Mouse (Mus musculus) forebrain, embryonic 13.5 days (tissue): ENCODE results near the gene Sept4. TPM values are rescaled to one million over a fixed set of nuclear protein-coding genes. Genes with fewer than 3 reads are reported as not detected.

Experiments
- ATAC-seq: fragments of 200-750 bp; cut with Nextera tagmentation; 2 replicates; pipeline ENCODE4 v1.8.0; 2017
- H3K27ac ChIP-seq: fragments of 300-500 bp; sonication (generic); 2 replicates; pipeline ENCODE4 v1.5.1; 2015; ENCODE audit warnings: inconsistent platforms, mild to moderate bottlenecking, moderate library complexity
- H3K27me3 ChIP-seq: fragments of 300-500 bp; sonication (generic); 2 replicates; pipeline ENCODE4 v1.6.1; 2015; ENCODE audit warnings: mild to moderate bottlenecking, inconsistent platforms
- H3K36me3 ChIP-seq: fragments of 300-500 bp; sonication (generic); 2 replicates; pipeline ENCODE4 v1.6.1; 2015; ENCODE audit warnings: mild to moderate bottlenecking, inconsistent platforms; ENCODE audit not compliant: poor library complexity, severe bottlenecking
- H3K4me1 ChIP-seq: fragments of 300-500 bp; sonication (generic); 2 replicates; pipeline ENCODE4 v1.6.1; 2015; ENCODE audit warnings: inconsistent platforms
- H3K4me2 ChIP-seq: fragments of 300-500 bp; sonication (generic); 2 replicates; pipeline ENCODE4 v1.6.1; 2015; ENCODE audit warnings: inconsistent platforms, mild to moderate bottlenecking, moderate library complexity
- H3K4me3 ChIP-seq: fragments of 300-500 bp; sonication (generic); 2 replicates; pipeline ENCODE4 v1.5.1; 2015; ENCODE audit warnings: mild to moderate bottlenecking, inconsistent platforms
- H3K9ac ChIP-seq: fragments of 300-500 bp; sonication (generic); 2 replicates; pipeline ENCODE4 v1.6.1; 2015; ENCODE audit warnings: mild to moderate bottlenecking, inconsistent platforms
- H3K9me3 ChIP-seq: fragments of 300-500 bp; sonication (generic); replicated peaks from 2 replicates; pipeline ENCODE4 v1.6.1; 2016; ENCODE audit warnings: inconsistent platforms
- WGBS: fragments of 180-500 bp; shearing (Covaris S2); methylation state at CpG from one replicate; pipeline ENCODE4 v1.1.7; 2015; 5-methylcytosine and 5-hydroxymethylcytosine counted together
- polyA plus RNA-seq: library from polyadenylated mRNA; unstranded; fragments of >200 nt; fragmentation: Nextera tagmentation; extraction: Ambion mirVana; gene quantifications from 2 replicates; pipeline ENCODE4 v1.2.1, GENCODE M21; 2015

Gene Sept4
- polyA plus RNA-seq, 1 experiment from 2014 or later = 13.4 TPM

- H3K4me2 ChIP-seq = no peak overlapping the region
- peaks cover 11% of the 10 kb centered on the region; the same call in 1 of the 2 replicates for H3K4me1 ChIP-seq
- 31% methylated on average over 2 of the region's 2 CpGs for WGBS
- H3K27me3 ChIP-seq = no peaks in the 10 kb centered on the region
- no peak overlapping the region for H3K27ac ChIP-seq
- ATAC-seq = no peak
- H3K9ac ChIP-seq = no peak overlapping the region
- H3K9me3 ChIP-seq = no peaks in the 10 kb centered on the region
- H3K36me3 ChIP-seq = no peaks in the 10 kb centered on the region
- no peak overlapping the region for H3K4me3 ChIP-seq
These were observed 13.5 kb upstream of the Sept4 start for GRCm38 (mm10) chr11:87555106-87555703.

GRCm38 (mm10) chr11:87561208-87561607 lies 7.5 kb upstream of the Sept4 start:
- Histone ChIP-seq H3K27ac (no peak overlapping the region), H3K4me1 (no peaks in the 10 kb centered on the region), H3K4me3 (no peak overlapping the region), H3K9me3 (no peaks in the 10 kb centered on the region), H3K36me3 (no peaks in the 10 kb centered on the region), H3K9ac (no peak overlapping the region), H3K4me2 (no peak overlapping the region), H3K27me3 (no peaks in the 10 kb centered on the region)
- WGBS = 83% methylated on average over 6 of the region's 6 CpGs
- ATAC-seq = no peak

GRCm38 (mm10) chr11:87566501-87566900 lies 2.2 kb upstream of the Sept4 start, which contains the start of gene Gm11492:
TSS of gene Gm11492 (plus strand) at chr11:87566653.
- Histone ChIP-seq H3K4me1 (no peaks in the 10 kb centered on the region), H3K4me2 (no peak within 1 kb of the TSS), H3K36me3 (no peaks in the 10 kb centered on the region), H3K4me3 (no peak within 1 kb of the TSS), H3K9ac (no peak within 1 kb of the TSS), H3K27me3 (no peaks in the 10 kb centered on the region), H3K9me3 (no peaks in the 10 kb centered on the region), H3K27ac (no peak within 1 kb of the TSS)
- ATAC-seq = no peak
- WGBS = 82% methylated on average over 3 of the region's 3 CpGs

GRCm38 (mm10) chr11:87570743-87571142 lies 2.0 kb downstream of the Sept4 start:
- H3K27me3 ChIP-seq = no peaks in the 10 kb centered on the region
- no peak overlapping the region for H3K4me2 ChIP-seq
- no peak overlapping the region for H3K9ac ChIP-seq
- 77% methylated on average over 5 of the region's 5 CpGs for WGBS
- H3K27ac ChIP-seq = no peak overlapping the region
- no peaks in the 10 kb centered on the region for H3K9me3 ChIP-seq
- H3K4me1 ChIP-seq = no peaks in the 10 kb centered on the region
- H3K4me3 ChIP-seq = no peak overlapping the region
- no peak for ATAC-seq
- no peaks in the 10 kb centered on the region for H3K36me3 ChIP-seq

GRCm38 (mm10) chr11:87571361-87571950 lies 2.8 kb downstream of the Sept4 start:
- ATAC-seq = no peak
- H3K9ac ChIP-seq = no peak overlapping the region
- H3K36me3 ChIP-seq = no peaks in the 10 kb centered on the region
- no peak overlapping the region for H3K4me3 ChIP-seq
- no peak overlapping the region for H3K4me2 ChIP-seq
- H3K27ac ChIP-seq = no peak overlapping the region
- no peaks in the 10 kb centered on the region for H3K9me3 ChIP-seq
- 86% methylated on average over 1 of the region's 1 CpGs for WGBS
- H3K4me1 ChIP-seq = no peaks in the 10 kb centered on the region
- H3K27me3 ChIP-seq = 0 out of 2 replicates have a peak, but pooled peaks cover under 1% of the 10 kb centered on the region

GRCm38 (mm10) chr11:87573751-87574150 lies 5.0 kb downstream of the Sept4 start:
- Histone ChIP-seq H3K27ac (no peak overlapping the region), H3K4me3 (no peak overlapping the region), H3K9ac (no peak overlapping the region), H3K36me3 (no peaks in the 10 kb centered on the region), H3K27me3 (peaks cover 11% of the 10 kb centered on the region; the same call in 1 of the 2 replicates), H3K4me2 (no peak overlapping the region), H3K4me1 (peaks cover 13% of the 10 kb centered on the region), H3K9me3 (no peaks in the 10 kb centered on the region)
- 84% methylated on average over 7 of the region's 7 CpGs for WGBS
- no peak for ATAC-seq

GRCm38 (mm10) chr11:87574520-87575180 lies 5.9 kb downstream of the Sept4 start:
- Histone ChIP-seq H3K27me3 (peaks cover 11% of the 10 kb centered on the region; the same call in 1 of the 2 replicates), H3K4me3 (no peak overlapping the region), H3K9me3 (no peaks in the 10 kb centered on the region), H3K9ac (no peak overlapping the region), H3K4me2 (no peak overlapping the region), H3K4me1 (peaks cover 15% of the 10 kb centered on the region), H3K36me3 (no peaks in the 10 kb centered on the region), H3K27ac (no peak overlapping the region)
- no peak for ATAC-seq
- 81% methylated on average over 21 of the region's 21 CpGs for WGBS

GRCm38 (mm10) chr11:87577601-87578248 lies 9.0 kb downstream of the Sept4 start:
- no peak for ATAC-seq
- H3K27ac ChIP-seq = no peak overlapping the region
- peaks cover 11% of the 10 kb centered on the region; the same call in 1 of the 2 replicates for H3K27me3 ChIP-seq
- H3K4me2 ChIP-seq = peak overlapping the region; percentile 83
- peaks cover 15% of the 10 kb centered on the region for H3K4me1 ChIP-seq
- peak overlapping the region; percentile 70 for H3K9ac ChIP-seq
- no peaks in the 10 kb centered on the region for H3K9me3 ChIP-seq
- peak overlapping the region; percentile 51 for H3K4me3 ChIP-seq
- no peaks in the 10 kb centered on the region for H3K36me3 ChIP-seq
- 7% methylated on average over 6 of the region's 6 CpGs for WGBS

- no peak overlapping the region; the same call in 1 of the 2 replicates for H3K27ac ChIP-seq
- ATAC-seq = peak; percentile 66
These were observed 9.7 kb downstream of the Sept4 start for GRCm38 (mm10) chr11:87578249-87578962.

GRCm38 (mm10) chr11:87578963-87579601 lies 10.4 kb downstream of the Sept4 start:
- 12% methylated on average over 9 of the region's 10 CpGs for WGBS
- Histone ChIP-seq H3K36me3 (no peaks in the 10 kb centered on the region), H3K9me3 (no peaks in the 10 kb centered on the region), H3K4me3 (peak overlapping the region; percentile 51), H3K4me2 (peak overlapping the region; percentile 83), H3K4me1 (peaks cover 15% of the 10 kb centered on the region), H3K9ac (peak overlapping the region; percentile 70), H3K27ac (no peak overlapping the region; the same call in 1 of the 2 replicates), H3K27me3 (peaks cover 11% of the 10 kb centered on the region; the same call in 1 of the 2 replicates)
- peak; percentile 48 for ATAC-seq

More at GRCm38 (mm10) chr11:87578249-87578962, 9.7 kb downstream of the Sept4 start:
- Histone ChIP-seq H3K36me3 (no peaks in the 10 kb centered on the region), H3K4me3 (peak overlapping the region; percentile 51), H3K9ac (peak overlapping the region; percentile 70), H3K4me2 (peak overlapping the region; percentile 83), H3K4me1 (peaks cover 15% of the 10 kb centered on the region), H3K27me3 (peaks cover 11% of the 10 kb centered on the region; the same call in 1 of the 2 replicates), H3K9me3 (no peaks in the 10 kb centered on the region)
- WGBS = under 1% methylated on average over 40 of the region's 40 CpGs

GRCm38 (mm10) chr11:87579713-87580112 lies 11.0 kb downstream of the Sept4 start:
- Histone ChIP-seq H3K4me3 (no peak overlapping the region), H3K9ac (no peak overlapping the region), H3K36me3 (no peaks in the 10 kb centered on the region), H3K27ac (no peak overlapping the region), H3K4me1 (peaks cover 15% of the 10 kb centered on the region), H3K27me3 (peaks cover 11% of the 10 kb centered on the region; the same call in 1 of the 2 replicates), H3K4me2 (no peak overlapping the region), H3K9me3 (no peaks in the 10 kb centered on the region)
- 38% methylated on average over 1 of the region's 1 CpGs for WGBS
- ATAC-seq = no peak
